Mouse (Mus musculus): Measurements from ENCODE around the gene Edem3. TPM values are rescaled to one million over a fixed set of nuclear protein-coding genes. Genes with fewer than 3 reads are reported as not detected.
A peak's percentile ranks its signal among the peaks of the same experiment; 100 is the strongest.
"Not testable (repeated sequence)": the region's sequence is repeated elsewhere in the genome, so short reads cannot be mapped to it uniquely, and the experiment has no call there.

Gene Edem3
- polyA plus RNA-seq, 1 experiment = 3.6 TPM

- H3K27me3 ChIP-seq (ENCODE audit: control insufficient read depth, insufficient read depth, low read length) = no peaks in the 10 kb centered on the region
- no peak overlapping the region for H3K27ac ChIP-seq (ENCODE audit: control insufficient read depth, insufficient read depth, low read depth, low read length)
- TF ChIP-seq CTCF (IDR thresholded peaks at IDR 0.05; ENCODE audit: control insufficient read depth, insufficient read depth, insufficient replicate concordance, low read depth, low read length) (no peak), POLR2A (IDR thresholded peaks at IDR 0.05; ENCODE audit: control insufficient read depth, low read depth, low read length) (no peak)
- H3K4me1 ChIP-seq (ENCODE audit: control insufficient read depth, insufficient read depth, low read length) = no peaks in the 10 kb centered on the region
- H3K36me3 ChIP-seq (ENCODE audit: control insufficient read depth, insufficient read depth, low read length) = no peaks in the 10 kb centered on the region
- no peak overlapping the region for H3K4me3 ChIP-seq (ENCODE audit: control insufficient read depth, low read depth, low read length)
Measured at GRCm38 (mm10) chr1:151741199-151741621, 14.0 kb upstream of the Edem3 start.

- not testable (repeated sequence) for H3K27ac ChIP-seq (ENCODE audit: control insufficient read depth, insufficient read depth, low read depth, low read length); H3K4me3 ChIP-seq (ENCODE audit: control insufficient read depth, low read depth, low read length); H3K4me1 ChIP-seq (ENCODE audit: control insufficient read depth, insufficient read depth, low read length); H3K36me3 ChIP-seq (ENCODE audit: control insufficient read depth, insufficient read depth, low read length); H3K27me3 ChIP-seq (ENCODE audit: control insufficient read depth, insufficient read depth, low read length)
Measured at GRCm38 (mm10) chr1:151749894-151750293, 5.3 kb upstream of the Edem3 start.

GRCm38 (mm10) chr1:151752946-151753345 is 2.2 kb upstream of the Edem3 start:
- Histone ChIP-seq H3K4me1 (ENCODE audit: control insufficient read depth, insufficient read depth, low read length) (no peaks in the 10 kb centered on the region; the same call in 1 of the 2 replicates), H3K36me3 (ENCODE audit: control insufficient read depth, insufficient read depth, low read length) (no peaks in the 10 kb centered on the region), H3K27ac (ENCODE audit: control insufficient read depth, insufficient read depth, low read depth, low read length) (no peak overlapping the region), H3K4me3 (ENCODE audit: control insufficient read depth, low read depth, low read length) (no peak overlapping the region), H3K27me3 (ENCODE audit: control insufficient read depth, insufficient read depth, low read length) (no peaks in the 10 kb centered on the region)
- TF ChIP-seq CTCF (IDR thresholded peaks at IDR 0.05; ENCODE audit: control insufficient read depth, insufficient read depth, insufficient replicate concordance, low read depth, low read length) (no peak), POLR2A (IDR thresholded peaks at IDR 0.05; ENCODE audit: control insufficient read depth, low read depth, low read length) (no peak)

- Histone ChIP-seq H3K27ac (ENCODE audit: control insufficient read depth, insufficient read depth, low read depth, low read length) (no peak overlapping the region), H3K36me3 (ENCODE audit: control insufficient read depth, insufficient read depth, low read length) (no peaks in the 10 kb centered on the region), H3K4me1 (ENCODE audit: control insufficient read depth, insufficient read depth, low read length) (no peaks in the 10 kb centered on the region; the same call in 1 of the 2 replicates), H3K4me3 (ENCODE audit: control insufficient read depth, low read depth, low read length) (peak overlapping the region; percentile 13; the same call in 1 of the 2 replicates), H3K27me3 (ENCODE audit: control insufficient read depth, insufficient read depth, low read length) (no peaks in the 10 kb centered on the region)
- no peak for TF ChIP-seq POLR2A (IDR thresholded peaks at IDR 0.05; ENCODE audit: control insufficient read depth, low read depth, low read length)
- TF ChIP-seq CTCF (IDR thresholded peaks at IDR 0.05; ENCODE audit: control insufficient read depth, insufficient read depth, insufficient replicate concordance, low read depth, low read length) = no peak
Measured at GRCm38 (mm10) chr1:151753374-151753929, 1.7 kb upstream of the Edem3 start.

GRCm38 (mm10) chr1:151754028-151754489 is 1.1 kb upstream of the Edem3 start:
- TF ChIP-seq POLR2A (IDR thresholded peaks at IDR 0.05; ENCODE audit: control insufficient read depth, low read depth, low read length) (no peak), CTCF (IDR thresholded peaks at IDR 0.05; ENCODE audit: control insufficient read depth, insufficient read depth, insufficient replicate concordance, low read depth, low read length) (no peak)
- H3K36me3 ChIP-seq (ENCODE audit: control insufficient read depth, insufficient read depth, low read length) = no peaks in the 10 kb centered on the region
- no peaks in the 10 kb centered on the region; the same call in 1 of the 2 replicates for H3K4me1 ChIP-seq (ENCODE audit: control insufficient read depth, insufficient read depth, low read length)
- peak overlapping the region; percentile 63 for H3K4me3 ChIP-seq (ENCODE audit: control insufficient read depth, low read depth, low read length)
- H3K27me3 ChIP-seq (ENCODE audit: control insufficient read depth, insufficient read depth, low read length) = no peaks in the 10 kb centered on the region
- no peak overlapping the region for H3K27ac ChIP-seq (ENCODE audit: control insufficient read depth, insufficient read depth, low read depth, low read length)

GRCm38 (mm10) chr1:151755660-151756424 is 671 bp downstream of the Edem3 start:
- peak overlapping the region; percentile 95 for H3K27ac ChIP-seq (ENCODE audit: control insufficient read depth, insufficient read depth, low read depth, low read length)
- no peaks in the 10 kb centered on the region; the same call in 1 of the 2 replicates for H3K4me1 ChIP-seq (ENCODE audit: control insufficient read depth, insufficient read depth, low read length)

GRCm38 (mm10) chr1:151756425-151756728 is 1.2 kb downstream of the Edem3 start:
- Histone ChIP-seq H3K27ac (ENCODE audit: control insufficient read depth, insufficient read depth, low read depth, low read length) (no peak overlapping the region), H3K36me3 (ENCODE audit: control insufficient read depth, insufficient read depth, low read length) (no peaks in the 10 kb centered on the region; the same call in 1 of the 2 replicates), H3K27me3 (ENCODE audit: control insufficient read depth, insufficient read depth, low read length) (no peaks in the 10 kb centered on the region), H3K4me3 (ENCODE audit: control insufficient read depth, low read depth, low read length) (peak overlapping the region; percentile 99), H3K4me1 (ENCODE audit: control insufficient read depth, insufficient read depth, low read length) (no peaks in the 10 kb centered on the region; the same call in 1 of the 2 replicates)
- TF ChIP-seq POLR2A (IDR thresholded peaks at IDR 0.05; ENCODE audit: control insufficient read depth, low read depth, low read length) = no peak
- TF ChIP-seq CTCF (IDR thresholded peaks at IDR 0.05; ENCODE audit: control insufficient read depth, insufficient read depth, insufficient replicate concordance, low read depth, low read length) = no peak

More at GRCm38 (mm10) chr1:151755660-151756424, 671 bp downstream of the Edem3 start:
- TF ChIP-seq POLR2A (IDR thresholded peaks at IDR 0.05; ENCODE audit: control insufficient read depth, low read depth, low read length) (no peak), CTCF (IDR thresholded peaks at IDR 0.05; ENCODE audit: control insufficient read depth, insufficient read depth, insufficient replicate concordance, low read depth, low read length) (no peak)
- no peaks in the 10 kb centered on the region for H3K27me3 ChIP-seq (ENCODE audit: control insufficient read depth, insufficient read depth, low read length)
- peak overlapping the region; percentile 99 for H3K4me3 ChIP-seq (ENCODE audit: control insufficient read depth, low read depth, low read length)
- no peaks in the 10 kb centered on the region; the same call in 1 of the 2 replicates for H3K36me3 ChIP-seq (ENCODE audit: control insufficient read depth, insufficient read depth, low read length)

All from testis, adult 2 months (tissue).